Mouse (Mus musculus) adrenal gland, adult 2 months (tissue): Measurements from ENCODE around the gene Itga6. TPM values are rescaled to one million over a fixed set of nuclear protein-coding genes. Genes with fewer than 3 reads are reported as not detected.

Experiments used
- DNase-seq: peaks from one replicate; pipeline ENCODE4 v3.0.0; 2021
- polyA plus RNA-seq: library from polyadenylated mRNA; depleted of rRNA; stranded (reverse); fragments of >200 nt; gene quantifications from 2 replicates; pipeline ENCODE4 v1.2.3, GENCODE M21; 2012
- total RNA-seq, 2 experiments: library from RNA; stranded (reverse); gene quantifications; 2 replicates each; pipeline ENCODE4 v1.2.3; 2021

Gene Itga6
- total and polyA plus RNA-seq, 3 experiments, result 28.1 to 177 (median 125) TPM

GRCm38 (mm10) chr2:71761081-71761480, 15.7 kb downstream of the Itga6 start:
- DNase-seq, result no peak

- no peak for DNase-seq
These were observed 19.1 kb downstream of the Itga6 start for GRCm38 (mm10) chr2:71764525-71764924.

- DNase-seq, result no peak
These were observed 19.7 kb downstream of the Itga6 start for GRCm38 (mm10) chr2:71764961-71765735.

- no peak for DNase-seq
These were observed 20.6 kb downstream of the Itga6 start for GRCm38 (mm10) chr2:71766007-71766406.

- no peak for DNase-seq
These were observed 21.7 kb downstream of the Itga6 start for GRCm38 (mm10) chr2:71767019-71767610.

GRCm38 (mm10) chr2:71771762-71772161, 26.3 kb downstream of the Itga6 start:
- DNase-seq, result no peak

- no peak for DNase-seq
These were observed 28.3 kb downstream of the Itga6 start for GRCm38 (mm10) chr2:71773714-71774113.

GRCm38 (mm10) chr2:71774246-71774951, 29.0 kb downstream of the Itga6 start:
- no peak for DNase-seq

- no peak for DNase-seq
These were observed 29.8 kb downstream of the Itga6 start for GRCm38 (mm10) chr2:71775201-71775611.

- no peak for DNase-seq
These were observed 34.0 kb downstream of the Itga6 start for GRCm38 (mm10) chr2:71779266-71779888.

- DNase-seq, result no peak
These were observed 34.6 kb downstream of the Itga6 start for GRCm38 (mm10) chr2:71780016-71780415.

GRCm38 (mm10) chr2:71785260-71785659, 39.8 kb downstream of the Itga6 start:
- no peak for DNase-seq

- DNase-seq, result no peak
These were observed 40.6 kb downstream of the Itga6 start for GRCm38 (mm10) chr2:71786060-71786459.

- DNase-seq, result peak; percentile 92
These were observed 41.3 kb downstream of the Itga6 start for GRCm38 (mm10) chr2:71786591-71787155.

- peak; percentile 81 for DNase-seq
These were observed 41.8 kb downstream of the Itga6 start for GRCm38 (mm10) chr2:71787156-71787590.

- DNase-seq, result peak; percentile 67
These were observed 42.4 kb downstream of the Itga6 start for GRCm38 (mm10) chr2:71787591-71788460.

GRCm38 (mm10) chr2:71790752-71791151, 45.3 kb downstream of the Itga6 start:
- DNase-seq, result peak; percentile 84

GRCm38 (mm10) chr2:71791203-71791602, 45.8 kb downstream of the Itga6 start:
- DNase-seq, result no peak

- DNase-seq, result no peak
These were observed 48.7 kb downstream of the Itga6 start for GRCm38 (mm10) chr2:71794139-71794538.

GRCm38 (mm10) chr2:71796787-71797186, 51.4 kb downstream of the Itga6 start:
- no peak for DNase-seq

GRCm38 (mm10) chr2:71800798-71801197, 55.4 kb downstream of the Itga6 start:
- DNase-seq, result no peak
